Mouse (Mus musculus) hindbrain, embryonic 12.5 days (tissue): ENCODE measurements around the gene Gm4340. TPM values are rescaled to one million over a fixed set of nuclear protein-coding genes. Genes with fewer than 3 reads are reported as not detected.
"Not testable (repeated sequence)": the region's sequence is repeated elsewhere in the genome, so short reads cannot be mapped to it uniquely, and the experiment has no call there.

Experiments used
- ATAC-seq: fragments of 200-750 bp; cut with Nextera tagmentation; 2 replicates; pipeline ENCODE4 v1.8.0; 2017; ENCODE audit warnings: moderate TSS enrichment; ENCODE audit not compliant: low FRiP score
- H3K27ac ChIP-seq: fragments of 300-500 bp; sonication (generic); 2 replicates; pipeline ENCODE4 v1.5.1; 2016; ENCODE audit warnings: mild to moderate bottlenecking
- H3K27me3 ChIP-seq: fragments of 300-500 bp; sonication (generic); 2 replicates; pipeline ENCODE4 v1.6.1; 2016; ENCODE audit warnings: mild to moderate bottlenecking
- H3K36me3 ChIP-seq: fragments of 300-500 bp; sonication (generic); 2 replicates; pipeline ENCODE4 v1.6.1; 2016; ENCODE audit warnings: mild to moderate bottlenecking
- H3K4me1 ChIP-seq: fragments of 300-500 bp; sonication (generic); 2 replicates; pipeline ENCODE4 v1.6.1; 2016
- H3K4me2 ChIP-seq: fragments of 300-500 bp; sonication (generic); replicated peaks from 2 replicates; pipeline ENCODE4 v1.6.1; 2016; ENCODE audit warnings: mild to moderate bottlenecking
- H3K4me3 ChIP-seq: fragments of 300-500 bp; sonication (generic); 2 replicates; pipeline ENCODE4 v1.5.1; 2016; ENCODE audit warnings: mild to moderate bottlenecking
- H3K9ac ChIP-seq: fragments of 300-500 bp; sonication (generic); 2 replicates; pipeline ENCODE4 v1.6.1; 2016; ENCODE audit warnings: mild to moderate bottlenecking, moderate library complexity
- H3K9me3 ChIP-seq: fragments of 300-500 bp; sonication (generic); replicated peaks from 2 replicates; pipeline ENCODE4 v1.6.1; 2016; ENCODE audit warnings: mild to moderate bottlenecking
- WGBS: fragments of 180-500 bp; shearing (Covaris S2); methylation state at CpG from one replicate; pipeline ENCODE4 v1.1.7; 2016; 5-methylcytosine and 5-hydroxymethylcytosine counted together
- polyA plus RNA-seq: library from polyadenylated mRNA; unstranded; fragments of >200 nt; fragmentation: Nextera tagmentation; extraction: Ambion mirVana; gene quantifications from 2 replicates; pipeline ENCODE4 v1.2.1, GENCODE M21; 2016

Gene Gm4340
- polyA plus RNA-seq: not detected in 2 replicates

GRCm38 (mm10) chr10:104193742-104194141, at the start of gene Gm4340:
Gm4340 (plus strand) TSS chr10:104194042.
- H3K4me3 ChIP-seq, H3K9me3 ChIP-seq: not testable (repeated sequence)

GRCm38 (mm10) chr10:104151197-104151596, 42.6 kb upstream of the Gm4340 start, which contains the start of gene Gm6763:
Gm6763 (plus strand) TSS chr10:104151497.
- H3K36me3 ChIP-seq, H3K27me3 ChIP-seq, ATAC-seq, H3K4me1 ChIP-seq, H3K4me2 ChIP-seq, H3K9ac ChIP-seq, H3K9me3 ChIP-seq, H3K27ac ChIP-seq, H3K4me3 ChIP-seq: not testable (repeated sequence)
- WGBS: no CpG with 5 or more reads among the region's 3 CpGs

More at GRCm38 (mm10) chr10:104193742-104194141, at the start of gene Gm4340:
- not testable (repeated sequence) for H3K4me2 ChIP-seq, ATAC-seq, H3K36me3 ChIP-seq, H3K27ac ChIP-seq, H3K4me1 ChIP-seq, H3K9ac ChIP-seq, H3K27me3 ChIP-seq
- no CpG with 5 or more reads among the region's 3 CpGs for WGBS

- H3K4me3 ChIP-seq, H3K36me3 ChIP-seq, H3K9me3 ChIP-seq, H3K4me2 ChIP-seq, H3K27me3 ChIP-seq, ATAC-seq, H3K27ac ChIP-seq, H3K4me1 ChIP-seq, H3K9ac ChIP-seq: not testable (repeated sequence)
- no CpG with 5 or more reads among the region's 3 CpGs for WGBS
Observed at GRCm38 (mm10) chr10:104159706-104160105, 34.1 kb upstream of the Gm4340 start, which contains the start of gene Gm8764. Gm8764 (plus strand) TSS chr10:104160006.

- no CpG with 5 or more reads among the region's 3 CpGs for WGBS
- not testable (repeated sequence) for ATAC-seq
Observed at GRCm38 (mm10) chr10:104168215-104168614, 25.6 kb upstream of the Gm4340 start, which contains the start of gene Gm21304. Gm21304 (plus strand) TSS chr10:104168515.

GRCm38 (mm10) chr10:104176724-104177123, 17.1 kb upstream of the Gm4340 start, which contains the start of gene Gm21312:
Gm21312 (plus strand) TSS chr10:104177024.
- H3K27ac ChIP-seq: not testable (repeated sequence)

More at GRCm38 (mm10) chr10:104168215-104168614, 25.6 kb upstream of the Gm4340 start, which contains the start of gene Gm21304:
- H3K4me2 ChIP-seq, H3K4me3 ChIP-seq, H3K9me3 ChIP-seq, H3K4me1 ChIP-seq, H3K27ac ChIP-seq, H3K9ac ChIP-seq, H3K27me3 ChIP-seq, H3K36me3 ChIP-seq: not testable (repeated sequence)

GRCm38 (mm10) chr10:104185233-104185632, 8.6 kb upstream of the Gm4340 start, which contains the start of gene Gm20765:
Gm20765 (plus strand) TSS chr10:104185533.
- H3K27ac ChIP-seq, H3K9ac ChIP-seq, H3K4me2 ChIP-seq, H3K4me3 ChIP-seq, ATAC-seq, H3K27me3 ChIP-seq, H3K9me3 ChIP-seq, H3K36me3 ChIP-seq, H3K4me1 ChIP-seq: not testable (repeated sequence)
- no CpG with 5 or more reads among the region's 3 CpGs for WGBS

More at GRCm38 (mm10) chr10:104176724-104177123, 17.1 kb upstream of the Gm4340 start, which contains the start of gene Gm21312:
- not testable (repeated sequence) for H3K27me3 ChIP-seq, H3K9me3 ChIP-seq, H3K9ac ChIP-seq, ATAC-seq, H3K36me3 ChIP-seq, H3K4me3 ChIP-seq, H3K4me2 ChIP-seq, H3K4me1 ChIP-seq
- WGBS: no CpG with 5 or more reads among the region's 3 CpGs

- Histone ChIP-seq H3K9me3 (no peaks in the 10 kb centered on the region), H3K4me1 (no peaks in the 10 kb centered on the region), H3K27ac (no peak overlapping the region), H3K9ac (no peak overlapping the region), H3K36me3 (no peaks in the 10 kb centered on the region), H3K4me3 (no peak overlapping the region), H3K27me3 (no peaks in the 10 kb centered on the region), H3K4me2 (no peak overlapping the region)
- WGBS: 77% methylated on average over 1 of the region's 1 CpGs
- ATAC-seq: no peak
Observed at GRCm38 (mm10) chr10:104209655-104210054, 15.8 kb downstream of the Gm4340 start.

GRCm38 (mm10) chr10:104210268-104210990, 16.6 kb downstream of the Gm4340 start:
- H3K27ac ChIP-seq: no peak overlapping the region
- 71% methylated on average over 3 of the region's 3 CpGs for WGBS

GRCm38 (mm10) chr10:104214527-104214926, 20.7 kb downstream of the Gm4340 start:
- Histone ChIP-seq H3K9me3 (no peaks in the 10 kb centered on the region), H3K36me3 (no peaks in the 10 kb centered on the region), H3K4me2 (no peak overlapping the region), H3K4me1 (no peaks in the 10 kb centered on the region), H3K4me3 (no peak overlapping the region), H3K9ac (no peak overlapping the region), H3K27ac (no peak overlapping the region), H3K27me3 (no peaks in the 10 kb centered on the region)
- ATAC-seq: no peak
- WGBS: 87% methylated on average over 5 of the region's 5 CpGs

More at GRCm38 (mm10) chr10:104210268-104210990, 16.6 kb downstream of the Gm4340 start:
- no peak overlapping the region for H3K4me3 ChIP-seq
- no peak overlapping the region for H3K4me2 ChIP-seq
- H3K27me3 ChIP-seq: no peaks in the 10 kb centered on the region
- H3K9ac ChIP-seq: no peak overlapping the region
- no peak for ATAC-seq
- no peaks in the 10 kb centered on the region for H3K9me3 ChIP-seq
- no peaks in the 10 kb centered on the region for H3K4me1 ChIP-seq
- no peaks in the 10 kb centered on the region for H3K36me3 ChIP-seq

GRCm38 (mm10) chr10:104220303-104221021, 26.6 kb downstream of the Gm4340 start:
- H3K9ac ChIP-seq: no peak overlapping the region
- WGBS: 91% methylated on average over 6 of the region's 6 CpGs
- no peak for ATAC-seq
- no peaks in the 10 kb centered on the region for H3K9me3 ChIP-seq
- no peaks in the 10 kb centered on the region for H3K4me1 ChIP-seq
- H3K4me2 ChIP-seq: no peak overlapping the region
- no peak overlapping the region for H3K4me3 ChIP-seq
- no peak overlapping the region for H3K27ac ChIP-seq
- no peaks in the 10 kb centered on the region for H3K36me3 ChIP-seq
- no peaks in the 10 kb centered on the region for H3K27me3 ChIP-seq
